Mouse (Mus musculus) forebrain, embryonic 14.5 days (tissue): ENCODE results near the gene Srrm4. TPM values are rescaled to one million over a fixed set of nuclear protein-coding genes. Genes with fewer than 3 reads are reported as not detected.

Experiments used
- ATAC-seq: fragments of 200-750 bp; cut with Nextera tagmentation; 2 replicates; pipeline ENCODE4 v1.8.0; 2017; ENCODE audit warnings: mild to moderate bottlenecking, moderate library complexity
- DNase-seq: peaks from one replicate; pipeline ENCODE4 v3.0.0-alpha.2; 2015; ENCODE audit warnings: low spot score
- H3K27ac ChIP-seq: fragments of 300-500 bp; sonication (generic); 2 replicates; pipeline ENCODE4 v1.5.1; 2014; ENCODE audit warnings: low read depth, mild to moderate bottlenecking, control low read depth, low read length, moderate library complexity
- H3K27me3 ChIP-seq: fragments of 300-500 bp; sonication (generic); replicated peaks from 2 replicates; pipeline ENCODE4 v1.6.1; 2014; ENCODE audit warnings: low read length, control low read depth, mixed read lengths; ENCODE audit not compliant: control insufficient read depth, insufficient read depth
- H3K36me3 ChIP-seq: fragments of 300-500 bp; sonication (generic); 2 replicates; pipeline ENCODE4 v1.6.1; 2014; ENCODE audit warnings: low read length, control low read depth; ENCODE audit not compliant: control insufficient read depth, insufficient read depth
- H3K4me1 ChIP-seq: fragments of 300-500 bp; sonication (generic); 2 replicates; pipeline ENCODE4 v1.6.1; 2014; ENCODE audit warnings: antibody characterized with exemption, low read length, control low read depth; ENCODE audit not compliant: control insufficient read depth, insufficient read depth
- H3K4me2 ChIP-seq: fragments of 300-500 bp; sonication (generic); 2 replicates; pipeline ENCODE4 v1.6.1; 2014; ENCODE audit warnings: mild to moderate bottlenecking, control low read depth, low read length
- H3K4me3 ChIP-seq: fragments of 300-500 bp; sonication (generic); 2 replicates; pipeline ENCODE4 v1.5.1; 2014; ENCODE audit warnings: low read depth, low read length, control low read depth
- H3K9ac ChIP-seq: fragments of 300-500 bp; sonication (generic); 2 replicates; pipeline ENCODE4 v1.6.1; 2014; ENCODE audit warnings: mild to moderate bottlenecking, low read length, control low read depth, moderate library complexity
- H3K9me3 ChIP-seq: fragments of 300-500 bp; sonication (generic); replicated peaks from 2 replicates; pipeline ENCODE4 v1.6.1; 2016; ENCODE audit warnings: low read length, control low read depth, mixed read lengths; ENCODE audit not compliant: control insufficient read depth
- WGBS: fragments of 180-500 bp; shearing (Covaris S2); extraction: QIAGEN DNeasy Blood & Tissue Kit; methylation state at CpG from one replicate; pipeline ENCODE4 v1.1.7; 2014; 5-methylcytosine and 5-hydroxymethylcytosine counted together
- polyA plus RNA-seq: library from polyadenylated mRNA; unstranded; fragments of >200 nt; fragmentation: Nextera tagmentation; extraction: Ambion mirVana; gene quantifications from 2 replicates; pipeline ENCODE4 v1.2.1, GENCODE M21; 2014

Srrm4 gene
- polyA plus RNA-seq, 1 experiment from 2014 or later, result 20.0 TPM

DNA sequence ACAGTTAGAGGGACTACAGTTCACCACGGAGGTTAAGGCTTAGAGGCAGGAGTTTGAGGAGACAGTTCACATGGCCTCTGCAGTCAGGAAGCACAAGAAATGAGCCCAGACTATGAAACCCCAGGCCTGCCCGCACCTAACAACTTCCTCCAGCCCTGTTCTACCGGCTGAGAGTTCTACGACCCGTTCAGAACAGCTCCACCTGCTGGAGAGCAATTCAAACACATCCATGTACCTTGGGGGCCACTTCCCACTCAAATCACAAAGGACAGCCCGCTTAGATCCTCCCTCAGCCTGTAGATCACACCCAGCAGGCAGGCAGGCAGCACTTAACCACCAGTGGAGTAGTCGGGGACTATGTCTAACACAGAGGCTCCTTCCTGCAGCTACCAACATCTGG is 49.3 kb downstream of the Srrm4 start:
- no peak overlapping the region for H3K9ac ChIP-seq
- H3K36me3 ChIP-seq, result peaks cover 15% of the 10 kb centered on the region
- H3K4me2 ChIP-seq, result no peak overlapping the region
- no peak overlapping the region for H3K27ac ChIP-seq
- 68% methylated on average over 7 of the region's 7 CpGs for WGBS
- no peaks in the 10 kb centered on the region for H3K27me3 ChIP-seq
- no peak overlapping the region for H3K4me3 ChIP-seq
- H3K4me1 ChIP-seq, result peaks cover 10% of the 10 kb centered on the region
- DNase-seq (no peak), ATAC-seq (no peak)
- peaks cover 3% of the 10 kb centered on the region; the same call in 1 of the 2 replicates for H3K9me3 ChIP-seq

DNA sequence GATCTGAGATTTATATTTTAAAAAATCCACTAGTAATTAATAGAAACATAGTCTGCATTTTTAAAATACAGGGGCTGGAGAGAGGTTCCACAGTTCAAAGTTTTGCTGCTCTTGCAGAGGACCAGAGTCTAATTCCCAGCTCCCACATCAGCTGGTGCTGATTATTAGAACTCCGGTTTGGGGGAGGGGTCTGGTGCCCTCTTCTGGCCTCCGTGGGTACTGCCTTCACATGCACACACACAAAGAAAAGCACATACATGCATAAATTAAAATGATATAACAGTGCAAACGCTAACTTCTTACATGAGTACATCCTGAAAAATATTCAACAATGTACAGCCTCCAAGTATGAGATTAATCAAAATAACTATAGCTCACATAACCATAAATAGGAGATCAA is 50.5 kb downstream of the Srrm4 start:
- H3K36me3 ChIP-seq, result peaks cover 4% of the 10 kb centered on the region; the same call in 1 of the 2 replicates
- H3K9ac ChIP-seq, result no peak overlapping the region
- no peak overlapping the region for H3K4me2 ChIP-seq
- H3K9me3 ChIP-seq, result no peaks in the 10 kb centered on the region; the same call in 1 of the 2 replicates
- no peak overlapping the region for H3K27ac ChIP-seq
- ATAC-seq, result no peak
- H3K27me3 ChIP-seq, result no peaks in the 10 kb centered on the region
- 83% methylated on average over 3 of the region's 3 CpGs for WGBS
- H3K4me1 ChIP-seq, result peaks cover 10% of the 10 kb centered on the region
- DNase-seq, result no peak
- no peak overlapping the region for H3K4me3 ChIP-seq

DNA sequence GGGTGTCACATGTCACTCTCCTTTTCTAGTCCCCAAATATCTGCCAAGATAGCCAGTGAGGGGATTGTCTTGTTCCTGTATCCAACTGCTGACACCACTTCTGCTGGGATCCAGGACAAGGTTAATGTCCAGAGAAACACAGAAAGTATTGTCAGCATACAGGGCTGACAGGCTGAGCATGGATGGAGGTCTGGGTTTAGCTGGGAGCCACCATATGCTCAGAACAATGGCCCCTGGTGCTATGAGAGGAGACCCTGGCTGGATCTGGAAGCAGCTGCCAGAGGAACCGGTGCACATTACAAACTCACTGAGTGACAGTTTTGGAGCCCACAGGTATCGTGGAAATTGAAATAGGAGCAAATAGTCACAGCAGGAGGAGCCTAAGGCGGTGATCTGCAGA is 52.3 kb downstream of the Srrm4 start:
- 0 out of 2 replicates have a peak overlapping the region, but pooled peaks have one; percentile 27 for H3K27ac ChIP-seq
- no peak overlapping the region for H3K4me3 ChIP-seq
- no peak for DNase-seq
- H3K9ac ChIP-seq, result no peak overlapping the region
- H3K36me3 ChIP-seq, result no peaks in the 10 kb centered on the region
- no peaks in the 10 kb centered on the region for H3K27me3 ChIP-seq
- H3K4me1 ChIP-seq, result peaks cover 10% of the 10 kb centered on the region
- no peak for ATAC-seq
- 59% methylated on average over 3 of the region's 3 CpGs for WGBS
- no peaks in the 10 kb centered on the region; the same call in 1 of the 2 replicates for H3K9me3 ChIP-seq
- H3K4me2 ChIP-seq, result no peak overlapping the region

DNA sequence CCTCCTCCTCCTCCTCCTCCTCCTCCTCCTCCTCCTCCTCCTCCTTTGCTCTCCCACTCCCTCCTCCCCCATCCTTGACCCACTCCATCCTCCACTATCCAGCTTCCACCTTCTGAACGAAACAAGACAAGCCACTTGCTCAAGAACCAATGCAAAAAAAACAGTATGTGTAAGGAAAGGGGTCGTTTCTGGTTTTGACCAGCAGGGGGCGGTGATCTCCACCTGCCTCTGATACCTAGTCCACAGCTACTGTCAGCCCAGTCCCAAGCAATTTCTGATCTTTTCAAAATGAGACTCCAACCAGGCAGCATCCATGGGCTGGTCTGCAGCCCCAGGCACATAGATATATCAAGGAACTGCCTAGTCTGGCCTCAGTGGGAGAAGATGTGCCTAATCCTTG is 53.1 kb downstream of the Srrm4 start:
- 54% methylated on average over 3 of the region's 3 CpGs for WGBS
- Histone ChIP-seq H3K9me3 (no peaks in the 10 kb centered on the region; the same call in 1 of the 2 replicates), H3K27ac (no peak overlapping the region), H3K4me1 (peaks cover 10% of the 10 kb centered on the region), H3K4me2 (no peak overlapping the region), H3K27me3 (no peaks in the 10 kb centered on the region), H3K4me3 (no peak overlapping the region), H3K9ac (no peak overlapping the region), H3K36me3 (0 out of 2 replicates have a peak, but pooled peaks cover 2% of the 10 kb centered on the region)
- DNase-seq, result no peak
- ATAC-seq, result no peak

GRCm38 (mm10) chr5:116526324-116526723 is 65.3 kb downstream of the Srrm4 start:
- H3K4me1 ChIP-seq, result peaks cover 10% of the 10 kb centered on the region
- peak; percentile 81; the same call in 1 of the 2 replicates for ATAC-seq
- H3K4me2 ChIP-seq, result no peak overlapping the region
- H3K27ac ChIP-seq, result 0 out of 2 replicates have a peak overlapping the region, but pooled peaks have one; percentile 29
- no peaks in the 10 kb centered on the region for H3K27me3 ChIP-seq
- no peak overlapping the region for H3K9ac ChIP-seq
- DNase-seq, result peak; percentile 91
- WGBS, result 21% methylated on average over 4 of the region's 4 CpGs
- H3K4me3 ChIP-seq, result no peak overlapping the region
- H3K36me3 ChIP-seq, result no peaks in the 10 kb centered on the region
- no peaks in the 10 kb centered on the region for H3K9me3 ChIP-seq

DNA sequence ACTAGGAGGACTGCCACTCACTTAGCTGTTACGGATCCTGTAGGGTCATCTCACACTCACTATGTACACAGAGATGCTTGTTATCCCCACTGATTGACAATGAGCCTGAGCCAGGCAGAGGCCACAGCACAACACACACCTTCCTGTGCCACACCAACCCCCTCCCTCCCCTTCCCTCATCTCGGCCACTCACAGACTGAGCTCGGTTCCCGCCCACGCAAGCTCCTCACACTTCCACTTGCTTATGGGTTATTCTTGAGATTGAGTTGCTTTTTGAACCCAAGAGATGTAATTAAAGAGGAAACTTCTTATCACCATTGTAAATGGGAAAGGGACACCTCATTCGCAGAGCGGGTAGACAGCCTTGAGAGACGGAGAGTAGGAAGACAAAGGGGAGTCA is 66.3 kb downstream of the Srrm4 start:
- no peak for DNase-seq
- ATAC-seq, result no peak
- no peak overlapping the region for H3K9ac ChIP-seq
- WGBS, result 76% methylated on average over 8 of the region's 8 CpGs
- no peak overlapping the region for H3K4me3 ChIP-seq
- H3K27me3 ChIP-seq, result no peaks in the 10 kb centered on the region
- H3K4me2 ChIP-seq, result no peak overlapping the region
- H3K27ac ChIP-seq, result no peak overlapping the region
- no peaks in the 10 kb centered on the region for H3K36me3 ChIP-seq
- no peaks in the 10 kb centered on the region for H3K9me3 ChIP-seq
- peaks cover 10% of the 10 kb centered on the region for H3K4me1 ChIP-seq

- Histone ChIP-seq H3K36me3 (no peaks in the 10 kb centered on the region), H3K9ac (no peak overlapping the region), H3K27ac (no peak overlapping the region), H3K4me2 (no peak overlapping the region), H3K4me1 (peaks cover 10% of the 10 kb centered on the region), H3K4me3 (no peak overlapping the region), H3K9me3 (no peaks in the 10 kb centered on the region), H3K27me3 (no peaks in the 10 kb centered on the region)
- DNase-seq (no peak), ATAC-seq (no peak)
- WGBS, result 89% methylated on average over 8 of the region's 8 CpGs
These were observed 68.1 kb downstream of the Srrm4 start for GRCm38 (mm10) chr5:116523553-116523952.

- no peaks in the 10 kb centered on the region for H3K9me3 ChIP-seq
- H3K9ac ChIP-seq, result no peak overlapping the region
- H3K27ac ChIP-seq, result no peak overlapping the region
- WGBS, result 54% methylated on average over 9 of the region's 9 CpGs
- no peak for ATAC-seq
- H3K4me3 ChIP-seq, result no peak overlapping the region
- no peak overlapping the region for H3K4me2 ChIP-seq
- no peak for DNase-seq
- H3K4me1 ChIP-seq, result peaks cover 13% of the 10 kb centered on the region
- H3K36me3 ChIP-seq, result no peaks in the 10 kb centered on the region
- H3K27me3 ChIP-seq, result no peaks in the 10 kb centered on the region
These were observed 68.5 kb downstream of the Srrm4 start for GRCm38 (mm10) chr5:116523079-116523478.

- H3K4me1 ChIP-seq, result peaks cover 13% of the 10 kb centered on the region
- no peak overlapping the region for H3K27ac ChIP-seq
- no peaks in the 10 kb centered on the region for H3K27me3 ChIP-seq
- DNase-seq (no peak), ATAC-seq (no peak)
- no peak overlapping the region for H3K4me2 ChIP-seq
- no peaks in the 10 kb centered on the region for H3K9me3 ChIP-seq
- H3K36me3 ChIP-seq, result no peaks in the 10 kb centered on the region
- H3K4me3 ChIP-seq, result no peak overlapping the region
- H3K9ac ChIP-seq, result no peak overlapping the region
- 84% methylated on average over 11 of the region's 11 CpGs for WGBS
These were observed 69.3 kb downstream of the Srrm4 start for GRCm38 (mm10) chr5:116522273-116522672.
